Mouse (Mus musculus) adrenal gland, postnatal 10 days (tissue): ENCODE measurements at regions not wholly inside any gene's neighbourhood (a gene's known extent, or its start where the extent isn't known, plus 50 kb on each side); places are given as distances from the start of the nearest gene placed in this dataset.

ENCODE experiments used
- DNase-seq: peaks from one replicate; pipeline ENCODE4 v3.0.0; 2021; ENCODE audit warnings: mixed read lengths

- no peak for DNase-seq
These were observed 539.7 kb downstream of the Gm11232 start for GRCm38 (mm10) chr4:71218060-71218459.

GRCm38 (mm10) chr4:71187801-71188200 is 570.0 kb downstream of the Gm11232 start:
- no peak for DNase-seq

GRCm38 (mm10) chr4:71177661-71178060 is 580.1 kb downstream of the Gm11232 start:
- peak; percentile 10 for DNase-seq

GRCm38 (mm10) chr4:71165802-71166201 is 592.0 kb downstream of the Gm11232 start:
- peak; percentile 17 for DNase-seq

GRCm38 (mm10) chr4:71131670-71132317 is 597.0 kb upstream of the Megf9 start:
- DNase-seq = no peak

GRCm38 (mm10) chr4:71130946-71131669 is 596.3 kb upstream of the Megf9 start:
- no peak for DNase-seq

GRCm38 (mm10) chr4:71129306-71129705 is 594.5 kb upstream of the Megf9 start:
- DNase-seq = no peak
